Mouse (Mus musculus): ENCODE data around the gene Aldoc. TPM values are rescaled to one million over a fixed set of nuclear protein-coding genes. Genes with fewer than 3 reads are reported as not detected.
A peak's percentile ranks its signal among the peaks of the same experiment; 100 is the strongest.

Aldoc gene
- total RNA-seq, 4 experiments from 2014 or later: 734 to 1,027 (median 804) TPM

DNA sequence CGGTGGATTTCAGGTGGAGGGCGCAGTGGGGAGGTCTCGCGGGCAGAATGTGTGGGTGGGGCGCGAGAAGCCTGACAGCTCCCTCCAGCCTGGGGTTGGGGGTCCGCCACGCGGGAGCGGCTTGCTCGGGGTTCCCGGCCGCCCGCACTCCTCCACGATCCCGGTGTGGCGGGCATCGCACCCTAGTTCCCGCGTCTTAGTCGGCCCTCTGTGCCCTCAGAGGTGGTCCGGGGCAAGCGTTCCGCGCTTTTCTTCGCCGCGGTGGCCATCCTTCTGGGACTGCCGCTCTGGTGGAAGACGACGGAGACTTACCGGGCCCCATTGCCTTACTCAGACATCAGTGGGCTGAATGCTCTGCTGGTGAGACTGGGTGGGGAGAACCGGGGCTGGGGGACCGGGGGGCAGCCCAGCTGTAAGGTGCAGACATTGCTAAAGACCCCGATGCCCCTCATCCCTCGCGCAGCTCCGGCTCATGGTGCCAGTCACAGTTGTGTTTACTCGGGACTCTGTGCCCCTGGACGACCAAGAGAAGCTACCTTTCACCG, 5.8 kb downstream of the Aldoc start:
- DNase-seq (ENCODE audit: low spot score in 2 of 2): no peak

DNA sequence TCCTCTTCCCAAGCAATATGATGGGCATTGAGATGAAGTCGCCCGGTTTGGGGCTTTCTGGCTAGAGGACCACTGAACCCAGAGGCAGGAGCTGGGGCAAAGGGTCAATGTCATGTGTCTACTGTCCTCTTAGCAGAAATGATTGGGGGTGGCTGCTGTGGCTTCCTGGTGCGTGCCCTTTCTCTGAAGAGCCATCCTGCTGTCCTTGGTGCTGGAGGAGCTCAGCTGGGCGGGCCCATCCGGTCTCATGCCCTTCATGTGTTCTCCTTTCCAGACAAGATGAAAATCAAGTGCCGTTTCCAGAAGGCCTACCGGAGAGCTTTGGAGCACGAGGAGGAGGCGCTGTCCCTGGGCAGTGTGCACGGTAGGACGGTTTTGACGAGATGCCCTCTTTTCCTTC, 9.9 kb downstream of the Aldoc start:
- no peak for DNase-seq (ENCODE audit: low spot score in 2 of 2)

DNA sequence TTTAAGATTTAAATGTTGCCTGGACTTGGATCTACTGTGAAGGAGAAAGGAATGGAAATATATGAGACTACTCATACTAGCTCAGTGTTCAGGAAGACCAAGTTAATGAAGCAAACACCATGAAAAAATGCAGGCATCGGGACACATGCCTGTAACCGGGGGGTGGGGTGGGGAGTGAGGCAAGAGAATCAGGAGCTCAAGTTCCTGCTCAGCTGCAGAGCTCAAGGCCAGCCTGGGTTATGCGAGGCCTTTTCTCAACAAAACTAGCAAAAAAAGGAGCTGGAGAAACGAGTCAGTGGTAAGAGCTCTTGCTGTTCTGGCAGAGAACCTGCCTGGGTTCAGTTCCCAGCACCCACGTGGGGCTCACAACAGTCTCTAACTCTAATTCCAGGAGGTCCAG, 11.2 kb downstream of the Aldoc start:
- no peak for DNase-seq (ENCODE audit: low spot score in 2 of 2)

DNA sequence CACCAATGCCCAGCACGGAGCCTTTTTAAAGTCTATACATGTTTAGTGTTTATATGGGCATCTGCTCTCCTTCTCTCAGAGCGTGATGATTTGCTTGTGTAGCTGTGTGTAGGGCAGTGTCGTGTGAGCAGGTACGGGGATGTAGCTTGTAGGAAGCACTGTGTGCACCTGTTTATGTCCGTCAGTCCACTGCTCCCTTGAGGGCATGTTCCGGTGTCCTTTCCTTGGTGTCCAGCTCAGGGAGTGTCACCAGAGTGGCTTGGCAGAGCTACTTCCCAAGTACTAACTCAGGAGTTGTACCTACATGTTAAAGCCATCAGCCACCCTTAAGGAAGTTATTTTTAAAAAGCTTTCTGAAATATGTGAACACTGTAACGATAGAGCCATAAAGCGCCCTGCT, 14.3 kb downstream of the Aldoc start:
- DNase-seq (ENCODE audit: low spot score in 2 of 2): no peak

DNA sequence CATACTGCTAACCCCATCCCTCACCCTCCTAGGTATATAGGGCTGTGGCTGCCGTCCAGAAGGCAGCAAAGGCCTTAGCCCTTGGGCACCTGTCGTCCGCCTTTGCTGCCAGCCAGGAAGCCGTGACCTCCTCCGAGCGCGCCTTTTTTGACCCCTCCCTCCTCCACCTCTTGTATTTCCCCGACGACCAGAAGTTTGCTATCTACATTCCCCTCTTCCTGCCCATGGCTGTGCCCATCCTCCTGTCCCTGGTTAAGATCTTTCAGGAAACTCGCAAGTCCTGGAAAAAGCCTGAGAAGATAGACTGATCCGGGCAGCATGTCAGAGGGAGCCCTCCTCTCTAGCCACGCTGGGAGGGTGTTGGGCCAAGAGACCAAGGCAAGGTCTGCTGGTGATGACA, 18.9 kb downstream of the Aldoc start:
- DNase-seq (ENCODE audit: low spot score in 2 of 2): no peak

DNA sequence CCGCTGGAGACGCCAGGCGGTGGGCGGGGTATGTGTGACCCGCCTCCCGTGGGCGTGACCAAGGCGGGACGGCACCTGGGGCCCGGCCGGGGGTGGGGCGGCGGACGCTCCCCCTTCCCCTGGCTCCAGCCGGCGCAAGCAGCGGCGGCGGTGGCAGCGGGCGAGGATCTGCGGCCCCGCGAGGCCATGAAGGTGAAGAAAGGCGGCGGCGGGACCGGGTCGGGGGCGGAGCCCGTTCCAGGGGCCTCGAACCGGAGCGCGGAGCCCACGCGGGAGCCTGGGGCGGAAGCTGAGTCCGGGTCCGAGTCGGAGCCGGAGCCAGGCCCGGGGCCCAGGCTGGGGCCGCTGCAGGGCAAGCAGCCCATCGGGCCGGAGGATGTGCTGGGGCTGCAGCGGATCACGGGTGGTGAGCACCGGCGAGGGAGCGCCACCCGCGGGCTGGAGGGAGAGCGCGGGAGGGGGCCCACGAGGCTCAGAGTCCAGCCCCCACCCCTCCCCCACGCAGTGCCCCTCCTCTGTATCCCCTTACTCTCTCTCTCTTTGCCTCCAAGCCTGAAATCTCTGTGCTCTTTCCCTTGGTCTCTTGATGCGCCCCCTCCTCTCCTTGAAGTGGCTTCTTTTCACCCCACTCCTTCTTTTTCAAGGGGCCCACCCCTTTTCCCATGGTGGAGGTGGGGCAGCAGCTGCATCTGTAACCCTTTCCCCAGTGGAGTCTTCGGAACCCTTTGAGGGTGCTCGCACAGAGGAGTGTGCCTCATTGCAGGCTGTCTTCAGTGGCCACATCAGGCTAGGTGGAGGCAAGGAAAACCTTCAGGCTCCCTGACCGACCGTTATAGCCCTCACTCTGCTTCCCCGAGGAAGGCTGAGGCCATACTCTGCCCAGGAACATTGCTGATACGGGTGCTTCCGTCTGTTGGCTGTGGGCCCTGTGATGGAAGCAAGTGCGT, 20.9 kb downstream of the Aldoc start, which contains the start of gene Unc119:
Gene Unc119, plus strand, starts transcription at position 102 of the 947 bp plus-strand sequence.
- DNase-seq (ENCODE audit: low spot score in 2 of 2): peak in 1 of 2 experiments; percentile 61

DNA sequence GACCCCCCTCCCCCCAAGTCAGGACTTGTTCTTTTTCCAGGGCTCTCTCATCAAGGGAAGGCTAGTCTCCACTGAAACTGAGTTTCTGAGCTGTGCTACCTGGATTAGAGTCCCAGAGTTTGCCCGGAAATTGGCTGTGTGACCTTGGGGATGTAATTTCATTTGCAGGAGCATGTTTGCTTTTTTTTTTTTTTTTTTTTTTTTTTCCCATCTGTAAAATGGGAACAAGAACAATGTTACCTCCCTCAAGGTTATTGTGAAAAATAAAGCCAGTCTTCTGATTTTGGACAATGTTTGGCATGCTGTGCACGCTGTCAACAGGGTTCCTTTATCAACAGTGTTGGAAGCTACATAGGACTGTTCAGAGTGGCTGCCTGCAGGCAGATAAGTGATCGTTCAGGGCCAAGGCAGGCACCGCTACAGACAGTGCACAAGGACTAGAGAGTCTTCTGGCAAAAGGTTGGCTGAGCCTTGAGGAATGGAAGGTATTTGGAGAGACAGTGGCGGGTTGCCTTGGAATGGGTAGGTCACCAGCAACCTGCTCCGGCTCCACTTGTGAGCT, 21.6 kb downstream of the Aldoc start:
- no peak for DNase-seq (ENCODE audit: low spot score in 2 of 2)

DNA sequence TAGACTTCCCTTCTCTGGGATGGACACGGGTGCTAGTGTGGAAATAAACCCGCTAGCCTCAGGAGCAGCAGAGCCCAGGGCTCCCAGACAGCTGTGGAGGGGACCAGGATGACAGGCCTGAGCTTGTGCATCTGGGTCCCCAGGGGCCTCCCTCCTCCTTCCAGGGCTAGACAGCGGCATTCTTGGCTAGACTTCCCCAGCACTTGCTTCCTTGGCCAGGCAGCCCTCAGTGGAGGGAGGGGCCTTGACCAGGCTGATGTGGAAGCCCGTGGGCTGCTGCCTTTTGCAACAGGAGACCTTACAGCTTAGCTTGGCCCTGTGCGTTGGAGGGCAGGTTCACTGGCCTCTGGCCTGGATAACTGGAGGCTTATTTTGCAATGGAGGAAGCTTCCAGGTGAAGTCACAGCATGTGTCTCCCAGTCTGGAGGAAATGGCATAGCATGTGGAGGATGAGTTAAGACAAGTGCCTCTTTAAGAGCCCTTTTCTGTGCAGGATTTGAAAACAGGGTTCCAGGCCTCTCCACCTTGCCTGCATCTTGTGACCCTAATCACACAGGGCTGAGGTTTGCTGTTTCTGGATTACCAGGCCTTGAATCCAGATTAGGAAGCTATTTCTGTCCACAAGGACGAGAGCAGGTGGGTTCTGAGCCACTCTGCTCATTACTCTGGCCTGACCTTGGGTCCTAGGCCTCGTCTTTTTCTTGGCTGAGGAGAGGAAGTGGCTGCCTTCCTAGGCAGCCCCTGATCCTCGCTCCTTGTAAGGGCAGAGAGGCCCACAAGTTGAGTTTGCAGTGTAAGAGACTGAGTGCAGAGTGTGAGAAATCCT, 22.3 kb downstream of the Aldoc start:
- no peak for DNase-seq (ENCODE audit: low spot score in 2 of 2)

DNA sequence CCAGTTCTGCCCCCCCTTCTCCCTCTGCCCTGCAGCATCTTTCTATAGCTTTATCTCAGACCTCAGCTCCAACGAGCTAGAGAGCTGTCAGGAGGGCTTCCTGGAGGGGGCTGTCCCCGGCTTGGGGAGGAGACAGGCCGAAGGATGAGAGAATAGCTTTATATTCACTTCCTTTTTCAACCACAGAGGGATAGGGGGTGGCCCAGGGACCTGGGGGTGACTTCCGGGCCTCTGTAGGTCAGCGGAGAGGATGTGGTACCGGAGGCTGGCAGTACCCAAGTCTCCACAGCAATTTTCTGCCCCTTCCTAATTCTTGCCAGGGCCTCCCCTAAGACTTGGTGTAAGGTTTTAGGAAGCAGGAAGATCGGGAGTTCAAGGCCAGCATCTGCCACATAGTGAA, 23.0 kb downstream of the Aldoc start:
- DNase-seq (ENCODE audit: low spot score in 2 of 2): no peak

DNA sequence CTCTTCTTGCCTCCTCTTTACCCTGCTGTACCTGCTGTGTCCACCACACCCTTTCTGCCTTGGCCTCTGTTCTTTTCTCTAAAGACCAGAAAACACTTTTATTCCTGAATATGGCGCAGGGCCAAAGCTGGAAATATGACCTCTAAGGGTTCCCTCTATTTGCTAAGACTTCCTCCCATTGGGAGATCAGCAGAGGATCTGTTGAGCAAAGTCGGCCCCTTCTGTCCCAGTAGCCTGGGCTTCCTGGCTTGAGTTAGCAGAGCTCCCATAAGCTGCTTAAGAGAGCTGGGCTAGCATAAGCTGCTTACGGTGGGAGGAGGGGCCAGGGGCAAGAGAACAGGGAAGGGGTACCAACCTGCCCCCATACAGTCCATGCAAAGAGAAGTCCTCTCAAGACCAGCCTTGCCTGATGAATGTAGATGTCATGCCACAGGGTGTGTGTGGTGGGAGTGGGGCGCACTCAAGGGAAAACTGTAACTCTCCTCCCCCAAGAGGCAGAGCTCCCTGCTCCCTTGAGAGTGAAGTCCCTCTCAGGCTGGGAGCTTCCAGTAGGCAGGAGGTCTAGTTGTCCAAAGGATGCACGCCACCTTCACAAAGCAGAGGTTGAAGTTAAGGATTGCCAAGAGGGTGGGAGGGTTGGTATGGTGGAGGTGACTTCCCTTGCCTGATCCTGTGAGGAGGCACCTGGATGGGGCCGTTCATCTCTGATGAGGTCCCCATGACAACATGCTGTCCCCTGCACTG, 23.7 kb downstream of the Aldoc start:
- no peak for DNase-seq (ENCODE audit: low spot score in 2 of 2)

DNA sequence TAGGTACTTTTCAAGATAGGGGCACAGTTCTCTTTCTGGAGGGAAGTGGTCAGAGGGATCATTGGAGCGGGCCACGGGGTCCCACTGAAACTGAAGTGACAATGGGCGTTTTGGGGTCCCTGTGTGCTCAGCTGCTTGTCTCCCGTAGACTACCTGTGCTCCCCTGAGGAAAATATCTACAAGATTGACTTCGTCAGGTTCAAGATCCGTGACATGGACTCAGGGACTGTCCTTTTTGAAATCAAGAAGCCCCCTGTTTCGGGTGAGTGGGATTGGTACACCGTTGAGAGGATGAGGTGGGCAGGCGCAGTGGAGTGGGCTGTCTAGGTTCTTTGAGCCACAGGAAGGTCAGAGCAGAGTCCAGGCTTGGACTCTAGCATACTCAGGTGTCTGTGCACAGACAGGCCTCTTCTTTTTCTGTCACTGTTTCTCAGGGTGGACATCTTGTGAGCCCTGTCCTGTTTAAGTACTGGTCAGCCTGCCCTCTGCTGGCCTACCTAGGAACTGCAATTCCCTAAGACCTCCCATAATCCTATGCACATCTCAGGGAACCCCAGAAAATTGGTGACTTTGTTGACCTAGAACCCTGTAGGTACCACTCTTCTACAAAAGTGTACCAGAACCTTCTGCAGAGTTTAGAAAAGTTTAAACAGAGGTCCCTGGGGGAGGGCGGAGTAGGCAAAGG, 24.4 kb downstream of the Aldoc start:
- peak in 1 of 2 experiments; percentile 80 for DNase-seq (ENCODE audit: low spot score in 2 of 2)

DNA sequence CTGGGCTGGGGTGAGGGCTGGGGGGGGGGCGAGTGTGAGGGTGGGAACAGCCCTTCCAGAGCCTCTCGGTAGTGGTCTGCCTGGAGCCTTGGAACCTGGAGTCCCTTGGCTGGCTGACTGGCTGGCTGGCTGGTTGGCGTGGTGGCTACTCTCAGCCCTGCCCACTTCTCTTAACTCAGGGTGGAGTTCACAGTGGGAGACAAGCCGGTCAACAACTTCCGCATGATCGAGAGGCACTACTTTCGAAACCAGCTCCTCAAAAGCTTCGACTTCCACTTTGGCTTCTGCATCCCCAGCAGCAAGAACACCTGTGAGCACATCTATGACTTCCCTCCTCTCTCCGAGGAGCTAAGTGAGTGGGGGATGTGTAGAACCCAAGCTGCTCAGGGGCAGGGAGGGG, 25.1 kb downstream of the Aldoc start:
- no peak for DNase-seq (ENCODE audit: low spot score in 2 of 2)

DNA sequence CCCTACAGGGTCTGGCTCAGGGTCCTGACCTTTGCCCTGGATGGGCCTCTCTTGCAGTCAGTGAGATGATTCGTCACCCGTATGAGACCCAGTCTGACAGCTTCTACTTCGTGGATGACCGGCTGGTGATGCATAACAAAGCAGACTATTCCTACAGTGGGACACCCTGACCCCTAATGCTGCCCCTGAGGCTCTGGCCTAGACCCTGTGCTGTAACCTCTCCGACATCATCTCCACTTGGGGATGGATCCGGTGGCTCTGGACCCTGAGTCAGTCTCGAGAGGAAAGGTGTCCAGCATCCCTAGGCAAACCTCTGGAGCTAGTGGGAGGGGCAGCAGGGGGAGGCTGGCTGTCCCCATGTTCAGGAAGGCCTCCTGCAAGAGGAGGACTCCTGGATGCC, 25.7 kb downstream of the Aldoc start:
- no peak for DNase-seq (ENCODE audit: low spot score in 2 of 2)

DNA sequence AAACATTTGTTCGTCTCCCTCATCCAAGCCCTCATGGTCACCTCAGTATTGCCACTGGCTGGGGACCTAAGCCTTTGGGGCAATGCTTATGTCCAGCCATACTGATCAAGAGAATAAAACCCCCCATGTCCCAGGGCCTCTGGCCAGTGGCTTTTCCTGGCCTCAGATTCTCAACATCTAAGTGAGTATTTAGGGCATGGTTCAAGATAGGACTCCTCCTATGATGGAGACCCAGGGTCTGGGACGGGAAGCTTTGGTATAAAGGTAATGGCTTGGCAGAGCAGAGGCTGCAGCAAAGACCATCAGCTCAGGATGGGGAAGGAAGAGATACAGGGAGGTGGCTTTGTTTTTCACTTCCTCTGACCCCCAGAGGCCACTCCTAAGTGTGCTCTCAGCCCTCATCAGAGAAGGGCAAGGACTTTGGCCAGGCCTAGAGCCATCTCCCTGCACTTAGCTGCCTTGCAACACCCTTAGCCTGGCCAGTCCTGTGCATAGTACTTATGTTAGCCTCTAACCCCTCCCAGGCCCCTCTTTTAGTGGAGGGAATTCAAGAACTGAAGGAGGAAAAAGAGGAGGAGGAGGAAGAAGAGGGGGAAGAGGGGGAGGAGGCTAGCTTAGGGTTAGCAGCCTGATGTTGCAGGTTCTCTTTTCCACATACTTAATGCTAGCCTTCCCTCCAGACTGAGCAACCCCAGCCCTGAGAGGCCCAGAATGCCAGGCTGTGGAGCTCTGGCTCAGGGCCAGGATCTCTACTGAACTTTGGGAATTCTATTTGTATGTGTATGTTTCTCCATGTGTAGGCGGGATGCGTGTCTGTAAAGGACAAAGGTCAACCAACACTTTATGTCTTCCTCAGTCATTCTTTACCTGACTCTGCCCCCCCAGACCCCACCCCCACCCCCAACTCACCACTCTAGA, 26.9 kb downstream of the Aldoc start:
- no peak for DNase-seq (ENCODE audit: low spot score in 2 of 2)

DNA sequence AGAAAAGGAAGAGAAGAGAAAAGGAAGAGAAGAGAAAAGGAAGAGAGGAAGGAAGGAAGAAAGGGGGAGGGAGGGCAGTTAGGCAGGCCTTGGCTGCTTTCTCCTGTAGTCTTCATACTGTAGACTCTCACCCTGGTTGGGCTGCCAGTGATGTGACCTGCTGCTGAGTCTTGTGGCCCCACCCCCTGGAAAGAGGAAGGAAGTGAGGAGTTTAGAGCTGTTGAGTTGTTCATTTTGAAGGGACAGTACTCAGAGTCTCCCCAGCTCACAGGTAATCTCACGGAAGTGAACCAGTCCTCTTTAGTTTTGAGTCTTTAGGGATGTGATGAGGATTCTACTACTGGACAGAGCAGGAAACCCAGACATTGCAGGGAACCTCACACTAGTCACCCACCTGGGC, 30.3 kb downstream of the Aldoc start:
- DNase-seq (ENCODE audit: low spot score in 2 of 2): no peak

DNA sequence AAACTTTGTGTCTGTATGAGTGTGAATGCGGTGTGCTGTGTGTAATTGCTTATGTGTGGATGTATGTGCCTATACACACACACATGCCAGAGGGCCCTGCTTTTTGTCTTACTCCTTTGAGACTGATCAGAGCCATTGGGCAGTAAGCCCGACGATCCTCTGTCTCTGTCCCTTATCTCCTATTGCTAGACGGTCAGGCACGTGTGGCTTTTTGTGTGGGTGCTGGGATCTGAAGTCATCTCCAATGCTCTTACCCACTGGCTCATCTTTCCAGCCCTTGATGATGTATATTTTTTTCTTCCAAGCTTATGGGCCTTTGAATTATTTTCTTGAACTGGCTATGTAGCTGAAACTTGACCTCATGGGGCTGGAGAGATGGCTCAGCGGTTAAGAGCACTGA, 32.1 kb downstream of the Aldoc start:
- DNase-seq (ENCODE audit: low spot score in 2 of 2): no peak

DNA sequence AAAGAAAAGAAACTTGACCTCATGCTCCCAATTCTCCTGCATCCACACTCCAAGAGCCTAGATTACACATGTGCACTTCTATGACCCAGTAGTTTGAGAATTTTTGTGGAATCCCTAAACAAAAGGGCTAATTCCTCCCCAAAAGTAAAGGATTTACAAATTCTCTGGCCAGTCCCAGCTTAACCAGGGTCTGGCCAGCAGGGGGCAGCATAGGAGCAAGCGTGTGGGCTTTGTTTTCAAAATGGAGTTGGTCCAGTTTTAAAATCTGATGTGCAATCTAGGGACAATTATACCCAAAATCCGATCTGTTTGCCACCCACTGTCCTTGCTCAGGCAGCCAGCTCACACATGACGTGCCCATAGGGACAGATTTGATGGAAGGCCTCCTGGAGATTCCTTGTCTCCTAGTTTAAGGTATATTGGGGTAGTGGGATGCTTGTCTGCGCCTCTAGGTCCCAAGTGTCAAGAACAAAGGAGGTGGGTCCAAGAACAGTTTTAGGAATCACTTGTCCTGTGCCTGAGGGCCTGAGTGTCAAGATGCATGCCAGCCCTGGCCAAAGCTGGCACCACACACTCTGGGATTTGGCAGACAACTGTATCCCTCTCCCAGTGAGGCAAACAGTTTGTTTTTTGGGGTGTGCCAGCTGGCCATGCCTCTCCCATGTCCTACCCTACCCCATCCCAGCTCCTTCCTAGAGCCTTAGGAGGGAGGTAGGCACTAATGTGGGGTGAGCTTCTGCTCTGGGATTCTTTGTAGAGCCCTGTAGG, 32.9 kb downstream of the Aldoc start:
- peak in 1 of 2 experiments; percentile 54 for DNase-seq (ENCODE audit: low spot score in 2 of 2)

DNA sequence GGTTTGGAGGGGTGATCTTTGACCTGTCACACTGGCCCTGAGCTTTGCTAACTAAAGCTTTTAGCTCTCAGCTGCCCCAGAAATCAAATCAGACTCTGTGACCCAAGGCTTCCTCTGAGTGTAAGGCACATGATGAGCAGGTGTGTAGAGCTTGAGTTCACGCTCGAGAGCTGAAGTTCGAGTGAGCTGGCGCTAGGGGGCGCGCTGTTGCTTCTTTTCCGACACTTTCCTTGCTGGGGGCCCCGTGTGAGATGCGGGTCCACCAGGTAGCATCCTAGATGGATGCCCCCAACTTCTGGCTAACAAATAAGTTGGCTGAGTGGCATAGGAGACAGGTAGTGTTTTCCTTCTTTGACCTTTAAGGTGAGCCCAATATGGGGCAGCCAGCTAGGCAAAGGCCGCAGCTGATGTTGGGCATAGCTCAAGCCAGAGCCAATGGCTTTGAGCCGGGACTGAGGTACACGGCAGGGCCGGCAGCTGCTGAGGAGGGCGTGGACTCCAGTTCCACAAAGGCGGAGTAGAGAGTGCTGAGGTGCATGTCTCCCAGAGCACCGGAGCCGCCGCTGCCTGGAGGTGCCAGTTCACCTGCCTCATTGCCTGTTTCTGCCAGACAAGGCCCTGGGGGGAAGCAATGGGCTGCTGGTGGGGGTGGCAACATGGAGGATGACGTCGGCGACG, 35.7 kb downstream of the Aldoc start:
- DNase-seq (ENCODE audit: low spot score in 2 of 2): no peak

Data from layer of hippocampus, adult 8-10 months (tissue).